Mouse (Mus musculus): Measurements from ENCODE around the gene Dph2. TPM values are rescaled to one million over a fixed set of nuclear protein-coding genes. Genes with fewer than 3 reads are reported as not detected.
A peak's percentile ranks its signal among the peaks of the same experiment; 100 is the strongest.

Dph2 gene
- total and polyA plus RNA-seq, 2 experiments from 2014 or later, result 7.2 to 10.2 TPM

DNA sequence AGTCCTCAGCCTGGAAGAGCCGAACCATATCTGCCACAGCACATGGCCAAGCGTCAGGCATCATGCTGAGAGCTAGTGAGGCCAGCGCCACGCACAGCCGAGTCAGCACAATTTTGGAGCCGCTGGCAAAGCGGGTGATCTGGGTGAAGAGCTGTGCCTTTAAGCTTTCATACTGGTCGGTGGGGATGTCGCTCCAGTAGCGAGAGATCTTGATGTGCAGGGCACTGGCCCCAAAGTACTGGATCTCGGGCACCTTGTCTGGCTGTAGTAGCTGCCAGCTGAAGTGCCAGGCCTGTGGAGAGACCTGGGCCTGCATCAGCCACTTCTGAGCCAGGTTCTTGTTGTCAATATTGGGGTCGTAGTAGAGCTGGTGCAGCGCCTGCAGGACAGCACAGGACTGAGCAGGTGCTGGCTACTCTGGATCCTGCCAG lies 20.3 kb upstream of the Dph2 start:
- no peak for ATAC-seq (ENCODE audit: insufficient read depth, low read depth)
- DNase-seq (ENCODE audit: low spot score), result no peak
- Histone ChIP-seq H3K27me3 (ENCODE audit: control insufficient read depth, insufficient read depth, low read length) (no peaks in the 10 kb centered on the region), H3K9me3 (replicated peaks; ENCODE audit: control insufficient read depth, low read length) (no peaks in the 10 kb centered on the region), H3K4me2 (ENCODE audit: low read depth, low read length) (no peak overlapping the region), H3K36me3 (replicated peaks; ENCODE audit: control insufficient read depth, insufficient read depth, low read length) (peaks cover 17% of the 10 kb centered on the region), H3K27ac (ENCODE audit: low read depth) (no peak overlapping the region), H3K4me1 (ENCODE audit: control insufficient read depth, insufficient read depth) (peaks cover 36% of the 10 kb centered on the region), H3K9ac (replicated peaks; ENCODE audit: low read depth, low read length) (no peak overlapping the region), H3K4me3 (ENCODE audit: low read depth, low read length) (no peak overlapping the region)
- 93% methylated on average over 13 of the region's 13 CpGs for WGBS
- no peak for TF ChIP-seq CTCF (IDR thresholded peaks at IDR 0.05; ENCODE audit: low read depth)
- TF ChIP-seq EP300 (IDR thresholded peaks at IDR 0.05; ENCODE audit: low read depth), result no peak

- Histone ChIP-seq H3K4me3 (ENCODE audit: low read depth, low read length) (no peak overlapping the region), H3K36me3 (replicated peaks; ENCODE audit: control insufficient read depth, insufficient read depth, low read length) (peaks cover 35% of the 10 kb centered on the region), H3K9me3 (replicated peaks; ENCODE audit: control insufficient read depth, low read length) (no peaks in the 10 kb centered on the region), H3K9ac (replicated peaks; ENCODE audit: low read depth, low read length) (no peak overlapping the region), H3K27me3 (ENCODE audit: control insufficient read depth, insufficient read depth, low read length) (no peaks in the 10 kb centered on the region), H3K4me1 (ENCODE audit: control insufficient read depth, insufficient read depth) (peaks cover 25% of the 10 kb centered on the region), H3K4me2 (ENCODE audit: low read depth, low read length) (no peak overlapping the region), H3K27ac (ENCODE audit: low read depth) (peak overlapping the region; percentile 40; the same call in 1 of the 2 replicates)
- WGBS, result 69% methylated on average over 8 of the region's 8 CpGs
- ATAC-seq (ENCODE audit: insufficient read depth, low read depth) (no peak), DNase-seq (ENCODE audit: low spot score) (no peak)
- TF ChIP-seq CTCF (IDR thresholded peaks at IDR 0.05; ENCODE audit: low read depth) (no peak), EP300 (IDR thresholded peaks at IDR 0.05; ENCODE audit: low read depth) (no peak)
Observed at GRCm38 (mm10) chr4:117908834-117909453, 17.1 kb upstream of the Dph2 start.

DNA sequence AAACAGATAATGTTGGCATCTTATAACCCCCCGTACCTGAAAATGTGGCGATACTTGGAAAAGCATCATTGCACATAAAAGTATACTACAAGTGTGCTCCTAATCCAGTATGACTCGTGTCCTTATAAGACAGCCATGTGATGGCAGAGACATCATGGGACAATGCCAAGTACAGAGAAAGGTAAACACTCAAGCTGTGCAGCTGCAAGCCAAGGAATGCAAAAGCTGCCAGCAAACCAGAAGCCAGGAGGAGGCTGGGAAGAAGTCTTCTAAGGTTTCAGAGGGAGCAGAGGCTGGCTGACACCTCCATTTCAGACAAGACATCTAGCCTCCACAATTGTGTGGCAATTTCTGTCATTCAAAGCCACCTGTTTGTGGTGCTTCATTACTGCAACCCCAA lies 14.4 kb upstream of the Dph2 start:
- H3K4me2 ChIP-seq (ENCODE audit: low read depth, low read length), result no peak overlapping the region
- H3K27me3 ChIP-seq (ENCODE audit: control insufficient read depth, insufficient read depth, low read length), result no peaks in the 10 kb centered on the region
- H3K36me3 ChIP-seq (replicated peaks; ENCODE audit: control insufficient read depth, insufficient read depth, low read length), result peaks cover 52% of the 10 kb centered on the region
- H3K9ac ChIP-seq (replicated peaks; ENCODE audit: low read depth, low read length), result no peak overlapping the region
- no peak overlapping the region for H3K4me3 ChIP-seq (ENCODE audit: low read depth, low read length)
- peaks cover 13% of the 10 kb centered on the region; the same call in 1 of the 2 replicates for H3K4me1 ChIP-seq (ENCODE audit: control insufficient read depth, insufficient read depth)
- H3K9me3 ChIP-seq (replicated peaks; ENCODE audit: control insufficient read depth, low read length), result no peaks in the 10 kb centered on the region
- no peak for ATAC-seq (ENCODE audit: insufficient read depth, low read depth)
- no peak overlapping the region for H3K27ac ChIP-seq (ENCODE audit: low read depth)
- DNase-seq (ENCODE audit: low spot score), result no peak
- 80% methylated on average over 3 of the region's 3 CpGs for WGBS
- TF ChIP-seq EP300 (IDR thresholded peaks at IDR 0.05; ENCODE audit: low read depth) (no peak), CTCF (IDR thresholded peaks at IDR 0.05; ENCODE audit: low read depth) (no peak)

- DNase-seq (ENCODE audit: low spot score) (no peak), ATAC-seq (ENCODE audit: insufficient read depth, low read depth) (no peak)
- H3K9me3 ChIP-seq (replicated peaks; ENCODE audit: control insufficient read depth, low read length), result no peaks in the 10 kb centered on the region
- TF ChIP-seq CTCF (IDR thresholded peaks at IDR 0.05; ENCODE audit: low read depth) (no peak), EP300 (IDR thresholded peaks at IDR 0.05; ENCODE audit: low read depth) (no peak)
- peaks cover 11% of the 10 kb centered on the region; the same call in 1 of the 2 replicates for H3K4me1 ChIP-seq (ENCODE audit: control insufficient read depth, insufficient read depth)
- WGBS, result 87% methylated on average over 8 of the region's 8 CpGs
- no peak overlapping the region for H3K4me3 ChIP-seq (ENCODE audit: low read depth, low read length)
- H3K36me3 ChIP-seq (replicated peaks; ENCODE audit: control insufficient read depth, insufficient read depth, low read length), result peaks cover 59% of the 10 kb centered on the region
- no peak overlapping the region for H3K27ac ChIP-seq (ENCODE audit: low read depth)
- H3K9ac ChIP-seq (replicated peaks; ENCODE audit: low read depth, low read length), result no peak overlapping the region
- no peaks in the 10 kb centered on the region for H3K27me3 ChIP-seq (ENCODE audit: control insufficient read depth, insufficient read depth, low read length)
- no peak overlapping the region for H3K4me2 ChIP-seq (ENCODE audit: low read depth, low read length)
Observed at GRCm38 (mm10) chr4:117904761-117905160, 12.9 kb upstream of the Dph2 start.

DNA sequence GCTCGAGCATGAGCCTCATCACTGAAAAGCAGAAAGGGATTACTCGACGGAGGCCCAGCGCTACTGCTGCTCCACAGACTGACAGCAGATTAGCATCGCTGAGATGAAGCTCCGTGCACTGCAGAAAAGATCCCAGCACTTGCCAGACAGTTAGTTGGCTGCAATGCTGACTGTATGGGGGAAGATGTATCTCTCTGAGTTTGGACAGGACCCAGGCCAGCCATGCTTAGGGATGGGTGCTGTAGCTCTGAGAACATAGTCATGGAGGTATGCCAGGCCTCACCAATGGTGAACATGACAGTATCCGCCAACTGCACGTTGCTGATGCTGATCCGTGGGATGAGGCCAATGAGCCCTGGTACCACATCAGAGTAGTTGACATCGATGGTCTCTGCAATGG lies 12.3 kb upstream of the Dph2 start:
- Histone ChIP-seq H3K36me3 (replicated peaks; ENCODE audit: control insufficient read depth, insufficient read depth, low read length) (peaks cover 66% of the 10 kb centered on the region), H3K9ac (replicated peaks; ENCODE audit: low read depth, low read length) (no peak overlapping the region), H3K4me2 (ENCODE audit: low read depth, low read length) (no peak overlapping the region), H3K27ac (ENCODE audit: low read depth) (no peak overlapping the region), H3K27me3 (ENCODE audit: control insufficient read depth, insufficient read depth, low read length) (no peaks in the 10 kb centered on the region), H3K4me3 (ENCODE audit: low read depth, low read length) (no peak overlapping the region), H3K9me3 (replicated peaks; ENCODE audit: control insufficient read depth, low read length) (no peaks in the 10 kb centered on the region), H3K4me1 (ENCODE audit: control insufficient read depth, insufficient read depth) (peaks cover 4% of the 10 kb centered on the region; the same call in 1 of the 2 replicates)
- TF ChIP-seq EP300 (IDR thresholded peaks at IDR 0.05; ENCODE audit: low read depth) (no peak), CTCF (IDR thresholded peaks at IDR 0.05; ENCODE audit: low read depth) (no peak)
- WGBS, result 91% methylated on average over 10 of the region's 10 CpGs
- DNase-seq (ENCODE audit: low spot score), result no peak
- no peak for ATAC-seq (ENCODE audit: insufficient read depth, low read depth)

DNA sequence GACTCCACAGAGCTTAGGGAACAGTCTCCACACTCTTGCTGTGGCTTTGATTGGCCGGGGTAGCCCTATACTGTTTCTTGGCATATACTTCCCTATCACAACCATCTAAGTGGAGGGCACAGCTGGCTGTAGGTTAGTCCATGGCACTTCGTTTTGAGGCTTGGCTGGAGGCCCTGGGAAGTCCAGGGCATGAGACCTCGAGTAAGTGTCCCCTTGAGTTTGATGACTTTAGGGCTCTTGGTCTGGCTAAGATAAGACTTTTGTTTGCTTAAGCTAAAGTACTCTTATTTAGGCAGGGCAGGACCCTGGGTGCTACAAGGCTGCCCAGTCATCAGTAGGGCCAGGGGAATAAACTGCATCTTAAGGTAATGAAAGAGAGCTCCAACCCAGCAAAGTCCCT lies 6.3 kb upstream of the Dph2 start:
- TF ChIP-seq EP300 (IDR thresholded peaks at IDR 0.05; ENCODE audit: low read depth) (no peak), CTCF (IDR thresholded peaks at IDR 0.05; ENCODE audit: low read depth) (no peak)
- WGBS, result 71% methylated on average over 3 of the region's 3 CpGs
- Histone ChIP-seq H3K4me2 (ENCODE audit: low read depth, low read length) (no peak overlapping the region), H3K27me3 (ENCODE audit: control insufficient read depth, insufficient read depth, low read length) (no peaks in the 10 kb centered on the region), H3K9me3 (replicated peaks; ENCODE audit: control insufficient read depth, low read length) (no peaks in the 10 kb centered on the region), H3K36me3 (replicated peaks; ENCODE audit: control insufficient read depth, insufficient read depth, low read length) (peaks cover 83% of the 10 kb centered on the region), H3K4me3 (ENCODE audit: low read depth, low read length) (no peak overlapping the region), H3K9ac (replicated peaks; ENCODE audit: low read depth, low read length) (no peak overlapping the region), H3K27ac (ENCODE audit: low read depth) (no peak overlapping the region), H3K4me1 (ENCODE audit: control insufficient read depth, insufficient read depth) (no peaks in the 10 kb centered on the region)
- no peak for DNase-seq (ENCODE audit: low spot score)
- no peak for ATAC-seq (ENCODE audit: insufficient read depth, low read depth)
